Mouse (Mus musculus): ENCODE measurements around the gene Spint2. TPM values are rescaled to one million over a fixed set of nuclear protein-coding genes. Genes with fewer than 3 reads are reported as not detected.
"Not testable (repeated sequence)": the region's sequence is repeated elsewhere in the genome, so short reads cannot be mapped to it uniquely, and the experiment has no call there.

Gene Spint2
- polyA plus RNA-seq, 1 experiment from 2014 or later = 116 TPM

DNA sequence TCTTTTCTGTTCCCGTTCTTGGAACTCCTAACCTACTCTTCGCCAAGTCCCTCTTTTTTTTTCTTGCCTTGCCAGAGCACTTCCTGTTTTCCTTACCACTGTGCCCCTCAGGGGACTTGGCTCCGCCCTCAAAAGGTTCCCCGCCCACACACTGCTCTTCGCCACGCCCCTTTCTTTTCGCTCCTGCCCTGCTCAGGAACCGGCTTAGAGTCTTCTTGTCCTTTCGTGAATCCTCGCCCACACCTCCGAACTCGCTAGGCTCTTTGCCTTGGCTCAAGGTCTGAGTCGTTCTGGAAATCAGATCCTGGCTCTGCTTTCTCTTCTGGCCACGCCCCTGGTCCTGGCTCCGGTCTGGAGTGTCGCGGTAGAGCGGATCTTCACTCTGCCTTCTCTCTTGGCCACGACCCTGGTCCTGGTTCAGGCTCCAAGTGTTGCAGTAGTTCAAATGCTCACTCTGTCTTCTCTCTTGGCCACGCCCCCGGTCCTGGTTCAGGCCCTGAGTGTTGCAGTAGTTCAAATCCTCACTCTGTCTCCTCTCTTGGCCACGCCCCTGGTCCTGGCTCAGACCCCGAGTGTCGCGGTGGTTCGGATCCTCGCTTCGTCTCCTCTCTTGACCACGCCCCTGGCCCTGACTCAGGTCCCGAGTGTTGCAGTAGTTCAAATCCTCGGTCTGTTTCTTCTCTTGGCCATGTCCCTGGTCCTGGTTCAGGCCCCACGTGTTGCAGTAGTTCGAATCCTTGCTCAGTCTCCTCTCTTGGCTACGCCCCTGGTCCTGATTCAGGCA lies 70.1 kb downstream of the Spint2 start:
- peaks cover 5% of the 10 kb centered on the region; the same call in 1 of the 2 replicates for H3K4me1 ChIP-seq (ENCODE audit: control insufficient read depth, insufficient read depth, low read length)
- 4% methylated on average over 34 of the region's 34 CpGs for WGBS
- peaks cover 3% of the 10 kb centered on the region; the same call in 1 of the 2 replicates for H3K27me3 ChIP-seq (ENCODE audit: control insufficient read depth, insufficient read depth, low read length)
- peak; percentile 84 for ATAC-seq (replicated peaks; ENCODE audit: extremely low read depth, insufficient read depth, low FRiP score)
- H3K27ac ChIP-seq (ENCODE audit: low read length) = peak overlapping the region; percentile 75
- H3K4me2 ChIP-seq (ENCODE audit: low read depth, low read length) = peak overlapping the region; percentile 68
- H3K36me3 ChIP-seq (ENCODE audit: control insufficient read depth, insufficient read depth) = no peaks in the 10 kb centered on the region
- peak overlapping the region; percentile 39 for H3K9ac ChIP-seq (ENCODE audit: low read length)
- peaks cover 12% of the 10 kb centered on the region for H3K9me3 ChIP-seq (replicated peaks; ENCODE audit: control insufficient read depth, low read length)
- H3K4me3 ChIP-seq (ENCODE audit: low read length) = peak overlapping the region; percentile 61

DNA sequence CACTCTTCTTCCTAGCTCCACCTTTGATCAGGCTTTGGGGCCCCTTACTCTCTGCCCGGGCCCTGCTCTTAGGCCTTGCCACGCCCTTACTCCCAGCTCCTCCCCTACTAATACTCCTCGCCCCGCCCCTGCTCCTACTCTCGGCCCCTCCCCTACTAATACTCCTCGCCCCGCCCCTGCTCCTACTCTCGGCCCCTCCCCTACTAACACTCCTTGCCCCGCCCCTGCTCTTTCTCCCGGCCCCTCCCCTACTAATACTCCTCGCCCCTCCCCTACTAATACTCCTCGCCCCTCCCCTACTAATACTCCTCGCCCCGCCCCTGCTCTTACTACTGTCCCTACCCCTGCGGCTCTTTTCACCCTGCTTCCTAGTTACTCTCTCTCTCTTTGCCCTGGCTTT lies 70.7 kb downstream of the Spint2 start:
- WGBS = 20% methylated on average over 15 of the region's 15 CpGs

More for the DNA sequence above, 70.7 kb downstream of the Spint2 start:
- not testable (repeated sequence) for H3K27me3 ChIP-seq (ENCODE audit: control insufficient read depth, insufficient read depth, low read length); H3K4me1 ChIP-seq (ENCODE audit: control insufficient read depth, insufficient read depth, low read length); H3K36me3 ChIP-seq (ENCODE audit: control insufficient read depth, insufficient read depth)
- Histone ChIP-seq H3K27ac (ENCODE audit: low read length) (peak overlapping the region; percentile 75), H3K4me2 (ENCODE audit: low read depth, low read length) (peak overlapping the region; percentile 68), H3K4me3 (ENCODE audit: low read length) (peak overlapping the region; percentile 61), H3K9ac (ENCODE audit: low read length) (peak overlapping the region; percentile 39), H3K9me3 (replicated peaks; ENCODE audit: control insufficient read depth, low read length) (peaks cover 12% of the 10 kb centered on the region)
- peak; percentile 16; the same call in 1 of the 2 replicates for ATAC-seq (replicated peaks; ENCODE audit: extremely low read depth, insufficient read depth, low FRiP score)

Other genes starting within 250 kb of the Spint2 start
- gene Ryr1, start 156.7 kb downstream of the Spint2 start, polyA plus RNA-seq (2015; fragmentation: Nextera tagmentation; extraction: Ambion mirVana) = 0.22 and 0.29 TPM in 2 replicates
- gene Rasgrp4, start 147.1 kb downstream of the Spint2 start, polyA plus RNA-seq (2015; fragmentation: Nextera tagmentation; extraction: Ambion mirVana) = 0.38 and 0.81 TPM in 2 replicates
- 17.3 and 18.8 TPM in 2 replicates for gene Fam98c, start 125.7 kb downstream of the Spint2 start, polyA plus RNA-seq (2015; fragmentation: Nextera tagmentation; extraction: Ambion mirVana)
- 0.14 and 0.59 TPM in 2 replicates for gene Ggn, start 111.7 kb downstream of the Spint2 start, polyA plus RNA-seq (2015; fragmentation: Nextera tagmentation; extraction: Ambion mirVana)
- 1.2 and 2.0 TPM in 2 replicates for gene Spred3, start 111.5 kb downstream of the Spint2 start, polyA plus RNA-seq (2015; fragmentation: Nextera tagmentation; extraction: Ambion mirVana)
- 218 and 225 TPM in 2 replicates for gene Psmd8, start 101.2 kb downstream of the Spint2 start, polyA plus RNA-seq (2015; fragmentation: Nextera tagmentation; extraction: Ambion mirVana)
- gene Catsperg1, start 67.9 kb downstream of the Spint2 start, polyA plus RNA-seq (2015; fragmentation: Nextera tagmentation; extraction: Ambion mirVana) = 0.09 and 0.45 TPM in 2 replicates
- gene Kcnk6, start 49.4 kb downstream of the Spint2 start, polyA plus RNA-seq (2015; fragmentation: Nextera tagmentation; extraction: Ambion mirVana) = 2.1 TPM in 2 replicates
- 116 and 125 TPM in 2 replicates for gene Yif1b, start 43.6 kb downstream of the Spint2 start, polyA plus RNA-seq (2015; fragmentation: Nextera tagmentation; extraction: Ambion mirVana)
- gene 2200002D01Rik, start 33.4 kb downstream of the Spint2 start, polyA plus RNA-seq (2015; fragmentation: Nextera tagmentation; extraction: Ambion mirVana) = 7.6 and 10.3 TPM in 2 replicates
- gene Ppp1r14a, start 7.4 kb upstream of the Spint2 start, polyA plus RNA-seq (2015; fragmentation: Nextera tagmentation; extraction: Ambion mirVana) = 14.2 and 25.4 TPM in 2 replicates
- gene Dpf1, start 22.0 kb upstream of the Spint2 start, polyA plus RNA-seq (2015; fragmentation: Nextera tagmentation; extraction: Ambion mirVana) = 2.0 and 3.0 TPM in 2 replicates
- gene Sipa1l3, start 236.7 kb upstream of the Spint2 start, polyA plus RNA-seq (2015; fragmentation: Nextera tagmentation; extraction: Ambion mirVana) = 5.8 TPM in 2 replicates

Measured in heart, embryonic 16.5 days (tissue).